Mouse (Mus musculus) embryonic facial prominence, embryonic 12.5 days (tissue): ENCODE measurements around the gene Pex26. TPM values are rescaled to one million over a fixed set of nuclear protein-coding genes. Genes with fewer than 3 reads are reported as not detected.

Source experiments
- ATAC-seq: fragments of 200-750 bp; cut with Nextera tagmentation; 2 replicates; pipeline ENCODE4 v1.8.0; 2017; ENCODE audit not compliant: insufficient number of reproducible peaks, insufficient read depth, low FRiP score, low TSS enrichment
- H3K27ac ChIP-seq: fragments of 300-500 bp; sonication (generic); 2 replicates; pipeline ENCODE4 v1.5.1; 2016; ENCODE audit warnings: mild to moderate bottlenecking
- H3K27me3 ChIP-seq: fragments of 300-500 bp; sonication (generic); 2 replicates; pipeline ENCODE4 v1.6.1; 2016; ENCODE audit warnings: mild to moderate bottlenecking, moderate library complexity
- H3K36me3 ChIP-seq: fragments of 300-500 bp; sonication (generic); 2 replicates; pipeline ENCODE4 v1.6.1; 2016; ENCODE audit warnings: mild to moderate bottlenecking
- H3K4me1 ChIP-seq: fragments of 300-500 bp; sonication (generic); 2 replicates; pipeline ENCODE4 v1.6.1; 2016
- H3K4me2 ChIP-seq: fragments of 300-500 bp; sonication (generic); replicated peaks from 2 replicates; pipeline ENCODE4 v1.6.1; 2016; ENCODE audit warnings: mild to moderate bottlenecking, moderate library complexity
- H3K4me3 ChIP-seq: fragments of 300-500 bp; sonication (generic); 2 replicates; pipeline ENCODE4 v1.5.1; 2016; ENCODE audit warnings: mild to moderate bottlenecking
- H3K9ac ChIP-seq: fragments of 300-500 bp; sonication (generic); 2 replicates; pipeline ENCODE4 v1.6.1; 2016; ENCODE audit warnings: mild to moderate bottlenecking, moderate library complexity
- H3K9me3 ChIP-seq: fragments of 300-500 bp; sonication (generic); 2 replicates; pipeline ENCODE4 v1.6.1; 2016; ENCODE audit warnings: mild to moderate bottlenecking, moderate library complexity
- WGBS: fragments of 180-500 bp; shearing (Covaris S2); methylation state at CpG from one replicate; pipeline ENCODE4 v1.1.7; 2016; 5-methylcytosine and 5-hydroxymethylcytosine counted together
- polyA plus RNA-seq: library from polyadenylated mRNA; unstranded; fragments of >200 nt; fragmentation: Nextera tagmentation; extraction: Ambion mirVana; gene quantifications from 2 replicates; pipeline ENCODE4 v1.2.1, GENCODE M21; 2016

Pex26 gene
- polyA plus RNA-seq = 11.4 and 11.8 TPM in 2 replicates

DNA sequence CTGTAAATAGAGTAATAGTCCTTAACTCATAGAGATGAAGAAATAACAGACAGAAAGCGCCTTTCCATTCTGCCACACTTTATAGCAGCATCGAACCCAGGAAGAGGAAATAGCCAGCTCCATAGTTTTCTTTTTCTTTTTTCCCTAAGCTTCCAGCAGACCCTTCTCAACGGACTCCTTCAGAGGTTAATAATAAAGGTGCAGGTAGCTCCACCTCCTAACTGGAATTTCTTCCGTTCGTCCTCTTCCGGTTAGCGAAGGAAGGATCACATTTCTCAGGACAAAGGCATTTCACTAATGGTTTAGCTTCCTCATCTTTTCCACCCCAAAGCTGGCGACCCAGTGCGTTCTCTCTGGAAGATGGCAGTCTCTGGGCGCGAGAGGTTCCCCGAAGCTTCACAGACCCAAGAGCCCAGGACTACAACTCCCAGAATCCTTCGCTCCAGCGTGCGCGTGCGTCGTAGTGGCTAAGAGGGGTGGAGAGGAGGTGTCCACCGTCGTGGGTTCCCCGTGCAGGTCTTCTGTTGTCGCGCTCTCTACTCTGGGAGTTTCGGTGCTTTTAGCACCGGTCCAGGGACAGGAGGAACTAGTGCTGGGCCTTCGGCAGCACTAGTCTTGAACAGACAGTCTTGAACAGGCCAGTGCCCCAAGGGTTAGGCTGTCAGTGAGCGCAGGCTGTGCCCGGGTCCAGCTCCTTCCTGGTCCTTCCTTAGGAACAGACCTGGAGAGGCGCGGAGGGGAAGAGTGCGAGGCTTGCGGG is at the start of gene Pex26:
TSS of gene Pex26 (plus strand) at position 254 of the 760 bp plus-strand sequence.
- Histone ChIP-seq H3K4me1 (peaks cover 20% of the 10 kb centered on the region), H3K27ac (peak within 1 kb of the TSS; percentile 83), H3K4me3 (peak within 1 kb of the TSS; percentile 78), H3K9ac (peak within 1 kb of the TSS; percentile 66), H3K9me3 (no peaks in the 10 kb centered on the region), H3K27me3 (no peaks in the 10 kb centered on the region), H3K36me3 (peaks cover 11% of the 10 kb centered on the region; the same call in 1 of the 2 replicates), H3K4me2 (peak within 1 kb of the TSS; percentile 98)
- WGBS = 2% methylated on average over 32 of the region's 32 CpGs
- peak; percentile 85 for ATAC-seq

DNA sequence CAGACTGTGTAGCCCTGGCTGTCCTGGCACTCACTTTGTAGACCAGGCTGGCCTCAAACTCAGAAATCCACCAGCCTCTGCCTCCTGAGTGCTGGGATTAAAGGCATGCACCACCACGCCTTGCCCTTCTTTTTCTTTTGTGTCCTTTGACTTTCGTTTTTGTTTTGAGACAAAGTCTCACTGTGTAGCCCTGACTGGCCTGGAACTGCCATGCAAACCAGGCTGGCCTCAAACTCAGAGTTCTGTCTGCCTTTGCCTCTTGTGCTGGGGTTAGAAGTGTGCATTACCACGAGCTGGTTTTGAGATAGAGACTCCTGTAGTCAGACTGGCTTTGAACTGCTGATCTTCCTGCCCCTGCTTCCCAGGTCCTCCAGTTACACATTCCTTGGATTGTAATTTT is 49.2 kb upstream of the Pex26 start:
- Histone ChIP-seq H3K27me3 (peaks cover 19% of the 10 kb centered on the region), H3K4me2 (no peak overlapping the region), H3K4me1 (peaks cover 10% of the 10 kb centered on the region), H3K36me3 (no peaks in the 10 kb centered on the region), H3K27ac (no peak overlapping the region), H3K4me3 (no peak overlapping the region), H3K9me3 (no peaks in the 10 kb centered on the region), H3K9ac (no peak overlapping the region)
- ATAC-seq = no peak
- 26% methylated on average over 3 of the region's 3 CpGs for whole genome bisulfite sequencing

DNA sequence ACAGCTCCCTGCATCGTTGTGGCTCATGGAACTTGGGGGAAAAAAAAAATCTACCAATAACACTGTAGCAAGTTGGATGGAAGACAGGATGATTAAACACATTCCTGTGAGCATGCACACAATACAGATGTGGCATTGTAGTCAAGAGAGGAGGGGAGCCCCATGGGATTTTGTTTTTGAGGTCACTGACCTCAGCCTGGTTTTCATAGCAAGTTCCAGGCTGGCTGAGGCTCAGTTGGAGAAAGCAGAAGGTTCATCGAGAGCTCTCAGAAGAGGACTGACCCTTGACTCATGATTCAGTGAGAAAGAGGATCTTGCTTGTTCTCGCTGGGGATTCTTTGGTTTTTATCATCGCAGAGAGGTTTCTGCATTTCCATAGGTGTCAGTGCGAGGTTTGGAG is 48.6 kb upstream of the Pex26 start:
- WGBS = 42% methylated on average over 5 of the region's 5 CpGs
- no peak overlapping the region for H3K9ac ChIP-seq

GRCm38 (mm10) chr6:121137222-121137621 is 46.2 kb upstream of the Pex26 start:
- Histone ChIP-seq H3K4me2 (no peak overlapping the region), H3K27me3 (0 out of 2 replicates have a peak, but pooled peaks cover 5% of the 10 kb centered on the region), H3K9ac (no peak overlapping the region), H3K9me3 (no peaks in the 10 kb centered on the region), H3K4me1 (no peaks in the 10 kb centered on the region), H3K36me3 (no peaks in the 10 kb centered on the region), H3K27ac (no peak overlapping the region), H3K4me3 (no peak overlapping the region)
- WGBS = 56% methylated on average over 6 of the region's 6 CpGs
- ATAC-seq = no peak

More for the DNA sequence above, 48.6 kb upstream of the Pex26 start:
- no peaks in the 10 kb centered on the region for H3K36me3 ChIP-seq
- no peak overlapping the region for H3K27ac ChIP-seq
- H3K4me3 ChIP-seq = no peak overlapping the region
- no peak overlapping the region for H3K4me2 ChIP-seq
- H3K27me3 ChIP-seq = peaks cover 19% of the 10 kb centered on the region
- H3K9me3 ChIP-seq = no peaks in the 10 kb centered on the region
- H3K4me1 ChIP-seq = peaks cover 10% of the 10 kb centered on the region
- ATAC-seq = no peak

DNA sequence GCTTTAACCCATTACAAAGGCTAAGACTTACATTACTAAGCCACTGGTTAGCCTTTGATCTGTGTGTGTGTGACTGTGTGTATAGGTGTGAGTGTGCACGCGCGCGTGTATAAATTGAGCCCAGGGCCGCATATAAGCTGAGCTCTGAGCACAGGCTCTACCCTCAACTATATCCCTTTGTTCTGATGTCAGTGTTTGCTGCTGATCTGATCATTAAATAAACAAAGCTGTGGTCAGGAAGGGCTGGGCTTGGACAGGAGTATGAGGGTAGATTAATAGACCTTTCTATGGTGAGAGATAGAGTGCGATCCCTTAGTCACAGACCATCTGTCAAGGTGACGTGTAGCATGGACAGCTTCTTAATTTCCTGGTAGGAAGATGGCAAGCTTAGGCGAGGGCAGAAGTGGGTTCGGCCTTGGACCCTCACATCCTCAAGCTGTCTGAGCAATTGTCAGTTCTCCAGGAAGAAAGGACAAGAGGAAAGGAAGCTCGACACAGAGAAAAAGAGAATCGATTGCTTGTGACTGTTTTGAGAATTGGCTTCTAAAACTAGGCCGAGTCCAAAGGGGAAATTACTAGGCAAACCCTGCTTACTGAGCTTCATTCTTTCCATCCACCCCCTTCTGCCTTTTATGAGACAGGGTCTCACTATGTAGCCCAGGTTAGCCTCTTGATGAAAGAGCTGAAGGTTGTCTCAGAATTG is 45.0 kb upstream of the Pex26 start:
- no peaks in the 10 kb centered on the region for H3K27me3 ChIP-seq
- no peaks in the 10 kb centered on the region for H3K4me1 ChIP-seq
- H3K4me3 ChIP-seq = no peak overlapping the region
- 88% methylated on average over 12 of the region's 12 CpGs for WGBS
- H3K27ac ChIP-seq = no peak overlapping the region
- H3K36me3 ChIP-seq = no peaks in the 10 kb centered on the region
- ATAC-seq = no peak
- H3K9ac ChIP-seq = no peak overlapping the region
- no peaks in the 10 kb centered on the region for H3K9me3 ChIP-seq
- no peak overlapping the region for H3K4me2 ChIP-seq

GRCm38 (mm10) chr6:121139271-121139670 is 44.2 kb upstream of the Pex26 start:
- Histone ChIP-seq H3K9ac (no peak overlapping the region), H3K27me3 (no peaks in the 10 kb centered on the region), H3K27ac (no peak overlapping the region), H3K4me1 (no peaks in the 10 kb centered on the region), H3K4me2 (no peak overlapping the region), H3K4me3 (no peak overlapping the region), H3K36me3 (no peaks in the 10 kb centered on the region), H3K9me3 (no peaks in the 10 kb centered on the region)
- whole genome bisulfite sequencing = 86% methylated on average over 1 of the region's 1 CpGs
- ATAC-seq = no peak

DNA sequence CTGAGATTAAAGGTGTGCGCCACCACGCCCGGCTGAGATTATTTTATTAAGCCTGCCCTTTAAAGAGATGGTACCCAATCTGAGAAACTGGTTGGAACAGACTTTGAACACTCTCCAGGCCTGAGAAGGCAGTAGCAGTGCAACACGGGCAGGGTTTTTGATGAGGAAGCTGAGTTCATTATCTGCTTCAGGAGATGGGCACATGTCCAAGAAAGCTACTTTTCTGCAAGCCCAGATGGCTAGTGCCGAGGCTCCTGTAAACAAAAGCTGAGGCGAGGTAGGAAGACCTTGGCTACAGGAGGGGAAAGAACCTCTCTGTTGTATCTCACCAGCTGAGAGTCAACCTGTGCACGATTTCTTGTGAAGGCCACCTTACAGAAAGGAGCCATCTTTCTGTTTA is 41.2 kb upstream of the Pex26 start:
- peaks cover 17% of the 10 kb centered on the region; the same call in 1 of the 2 replicates for H3K4me1 ChIP-seq
- H3K27ac ChIP-seq = no peak overlapping the region
- no peaks in the 10 kb centered on the region for H3K27me3 ChIP-seq
- no peaks in the 10 kb centered on the region for H3K9me3 ChIP-seq
- no peaks in the 10 kb centered on the region for H3K36me3 ChIP-seq
- no peak overlapping the region for H3K9ac ChIP-seq
- no peak for ATAC-seq
- 85% methylated on average over 7 of the region's 7 CpGs for WGBS
- H3K4me3 ChIP-seq = no peak overlapping the region
- H3K4me2 ChIP-seq = no peak overlapping the region

DNA sequence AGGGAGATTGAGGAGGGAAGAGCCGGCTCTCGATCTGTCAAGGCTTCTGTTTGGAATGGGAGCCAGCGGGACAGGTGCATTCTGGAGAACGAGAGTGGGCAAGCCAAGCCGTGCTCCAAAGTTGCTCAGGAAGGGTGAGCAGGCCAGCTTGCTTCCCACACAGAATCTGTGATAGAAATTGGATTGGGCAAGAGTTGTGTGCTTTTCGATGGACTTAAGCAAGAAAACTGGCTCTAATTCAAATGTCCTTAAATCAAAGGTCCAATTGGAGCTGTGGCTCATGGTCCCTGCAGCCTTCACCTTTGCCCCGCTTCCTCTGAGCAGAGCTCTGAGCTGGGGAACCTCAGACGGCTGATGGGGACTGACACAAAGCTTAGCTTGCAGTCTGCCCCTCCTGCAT is 40.0 kb upstream of the Pex26 start:
- Histone ChIP-seq H3K4me3 (no peak overlapping the region), H3K36me3 (no peaks in the 10 kb centered on the region), H3K27me3 (no peaks in the 10 kb centered on the region), H3K9me3 (no peaks in the 10 kb centered on the region), H3K4me2 (no peak overlapping the region), H3K27ac (no peak overlapping the region), H3K9ac (no peak overlapping the region), H3K4me1 (peaks cover 27% of the 10 kb centered on the region; the same call in 1 of the 2 replicates)
- WGBS = 85% methylated on average over 8 of the region's 8 CpGs
- no peak for ATAC-seq

DNA sequence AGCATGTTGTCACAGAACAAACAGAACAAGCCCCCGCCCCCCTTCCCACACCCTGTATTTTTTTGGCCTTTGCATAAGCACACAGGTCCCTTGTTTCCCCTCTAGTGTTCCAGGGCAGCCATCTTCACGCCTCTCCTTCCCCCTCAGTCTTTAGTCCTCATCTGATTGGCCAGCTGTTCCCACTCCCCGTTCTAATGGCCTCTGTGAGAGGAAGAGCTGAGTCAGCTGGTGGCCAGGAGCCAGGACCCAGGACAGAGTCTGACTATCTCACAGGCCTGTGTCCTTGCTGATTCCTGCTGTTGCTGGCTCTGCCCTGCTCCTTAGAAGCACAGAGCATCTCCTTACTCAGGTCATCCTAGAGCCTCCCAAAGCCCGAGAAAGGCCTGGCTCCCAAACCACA is 39.4 kb upstream of the Pex26 start:
- H3K27ac ChIP-seq = no peak overlapping the region
- 71% methylated on average over 4 of the region's 4 CpGs for WGBS
- H3K4me2 ChIP-seq = no peak overlapping the region
- H3K9ac ChIP-seq = no peak overlapping the region
- peaks cover 32% of the 10 kb centered on the region; the same call in 1 of the 2 replicates for H3K4me1 ChIP-seq
- no peak overlapping the region for H3K4me3 ChIP-seq
- no peaks in the 10 kb centered on the region for H3K27me3 ChIP-seq
- ATAC-seq = no peak
- no peaks in the 10 kb centered on the region for H3K36me3 ChIP-seq
- H3K9me3 ChIP-seq = no peaks in the 10 kb centered on the region

- Histone ChIP-seq H3K36me3 (no peaks in the 10 kb centered on the region), H3K9ac (no peak overlapping the region), H3K4me2 (no peak overlapping the region), H3K27me3 (no peaks in the 10 kb centered on the region), H3K4me3 (no peak overlapping the region), H3K27ac (peak overlapping the region; percentile 60; the same call in 1 of the 2 replicates), H3K9me3 (no peaks in the 10 kb centered on the region), H3K4me1 (peaks cover 35% of the 10 kb centered on the region; the same call in 1 of the 2 replicates)
- 53% methylated on average over 13 of the region's 13 CpGs for WGBS
- ATAC-seq = no peak
These were observed 38.4 kb upstream of the Pex26 start for GRCm38 (mm10) chr6:121145010-121145604.

- no peaks in the 10 kb centered on the region for H3K27me3 ChIP-seq
- no peak for ATAC-seq
- 0 out of 2 replicates have a peak overlapping the region, but pooled peaks have one; percentile 30 for H3K27ac ChIP-seq
- no peak overlapping the region for H3K4me3 ChIP-seq
- H3K36me3 ChIP-seq = no peaks in the 10 kb centered on the region
- H3K9me3 ChIP-seq = no peaks in the 10 kb centered on the region
- H3K4me1 ChIP-seq = peaks cover 35% of the 10 kb centered on the region; the same call in 1 of the 2 replicates
- H3K4me2 ChIP-seq = no peak overlapping the region
- 43% methylated on average over 8 of the region's 8 CpGs for WGBS
- H3K9ac ChIP-seq = no peak overlapping the region
These were observed 37.6 kb upstream of the Pex26 start for GRCm38 (mm10) chr6:121145906-121146305.
